Mouse (Mus musculus) lung, adult 2 months (tissue): ENCODE measurements around the gene Cd52.

Source experiments
- CTCF ChIP-seq: fragments of 200-500 bp; IDR thresholded peaks from 2 replicates; pipeline ENCODE4 v1.5.1; 2011; ENCODE audit warnings: mild to moderate bottlenecking, low read length, control low read depth; ENCODE audit not compliant: insufficient read depth
- POLR2A ChIP-seq: fragments of 200-500 bp; IDR thresholded peaks from 2 replicates; pipeline ENCODE4 v1.6.1; 2011; ENCODE audit warnings: low read depth, mild to moderate bottlenecking, control low read depth, low read length, borderline replicate concordance; ENCODE audit errors: extremely low read depth

DNA sequence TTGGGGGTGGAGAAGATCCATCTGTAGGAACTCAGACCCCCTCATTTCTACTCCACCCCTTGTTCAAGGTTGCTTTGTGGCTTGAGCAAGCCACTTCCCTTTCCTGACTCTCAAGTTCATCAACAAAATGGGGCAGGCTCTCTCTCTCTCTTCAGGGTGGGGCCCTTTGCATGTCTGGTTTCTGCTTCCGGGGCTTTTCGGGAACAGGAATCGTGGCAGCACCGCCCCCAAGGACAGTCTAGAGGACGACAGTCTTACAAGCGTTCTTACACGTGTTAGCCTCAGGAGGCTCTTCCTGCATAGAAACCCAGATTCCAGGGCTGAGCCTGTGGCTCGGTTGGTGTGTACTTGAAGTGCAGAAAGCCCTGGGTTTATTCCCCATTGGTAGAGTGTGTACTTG lies 22.1 kb upstream of the Cd52 start:
- TF ChIP-seq POLR2A (no peak), CTCF (no peak)
